Mouse (Mus musculus): ENCODE data around the gene Plb1. TPM values are rescaled to one million over a fixed set of nuclear protein-coding genes. Genes with fewer than 3 reads are reported as not detected.

Plb1 gene
- polyA plus RNA-seq, 1 experiment from 2014 or later: 0.15 TPM

DNA sequence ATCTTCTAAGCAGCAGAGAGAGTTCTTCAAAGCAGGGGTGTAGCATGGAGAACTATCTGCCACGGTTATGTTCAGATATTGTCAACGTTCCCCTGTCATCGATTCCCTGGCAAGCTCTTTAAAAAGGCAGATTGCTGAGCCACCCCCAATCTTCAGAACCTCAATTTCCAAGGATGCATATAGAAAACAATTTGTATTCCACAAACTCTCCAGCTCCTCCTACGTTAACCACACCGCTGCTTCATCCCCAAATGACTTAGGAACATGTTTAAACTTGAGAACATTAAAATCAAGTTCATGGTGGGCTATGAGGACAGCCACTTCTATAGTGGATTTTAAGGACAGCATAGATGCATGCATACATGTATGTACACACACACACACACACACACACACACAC is 138.7 kb downstream of the Plb1 start:
- DNase-seq (ENCODE audit: low spot score) (no peak), ATAC-seq (ENCODE audit: insufficient read depth, low FRiP score, low TSS enrichment) (no peak)
- no peaks in the 10 kb centered on the region for H3K4me1 ChIP-seq (ENCODE audit: control insufficient read depth, insufficient read depth, low read length)
- no peak overlapping the region for H3K4me3 ChIP-seq (ENCODE audit: low read depth, low read length)
- WGBS: 94% methylated on average over 5 of the region's 5 CpGs
- no peak overlapping the region for H3K27ac ChIP-seq (ENCODE audit: low read depth, low read length)
- no peak overlapping the region for H3K9ac ChIP-seq (ENCODE audit: low read length)
- H3K9me3 ChIP-seq (ENCODE audit: control insufficient read depth, low read length): no peaks in the 10 kb centered on the region
- H3K4me2 ChIP-seq (ENCODE audit: low read depth): no peak overlapping the region
- no peaks in the 10 kb centered on the region for H3K27me3 ChIP-seq (ENCODE audit: control insufficient read depth, insufficient read depth, low read length)
- no peaks in the 10 kb centered on the region for H3K36me3 ChIP-seq (ENCODE audit: control insufficient read depth, insufficient read depth, low read length)

DNA sequence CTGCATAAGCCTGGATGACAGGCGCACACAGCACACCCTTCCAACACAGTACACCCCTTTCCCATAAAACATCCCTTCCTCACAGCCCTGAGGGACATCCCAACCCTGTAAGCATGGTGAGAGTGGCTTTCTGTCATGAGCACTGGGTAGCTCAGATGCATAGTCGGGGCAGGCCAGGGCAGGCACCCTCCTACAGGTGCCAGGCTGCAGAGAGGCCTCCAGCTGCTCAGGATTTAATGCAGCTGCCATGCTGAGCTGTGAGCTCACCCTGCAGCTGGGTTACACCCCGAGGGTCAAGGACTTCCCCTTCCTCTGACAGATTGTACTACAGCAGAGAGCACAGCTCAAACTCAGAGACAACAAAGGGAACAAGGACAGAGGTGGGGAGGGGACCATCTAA is 146.0 kb downstream of the Plb1 start:
- Histone ChIP-seq H3K4me2 (ENCODE audit: low read depth) (no peak overlapping the region), H3K4me3 (ENCODE audit: low read depth, low read length) (no peak overlapping the region), H3K4me1 (ENCODE audit: control insufficient read depth, insufficient read depth, low read length) (no peaks in the 10 kb centered on the region), H3K9ac (ENCODE audit: low read length) (no peak overlapping the region), H3K9me3 (ENCODE audit: control insufficient read depth, low read length) (no peaks in the 10 kb centered on the region), H3K27ac (ENCODE audit: low read depth, low read length) (no peak overlapping the region), H3K27me3 (ENCODE audit: control insufficient read depth, insufficient read depth, low read length) (no peaks in the 10 kb centered on the region), H3K36me3 (ENCODE audit: control insufficient read depth, insufficient read depth, low read length) (no peaks in the 10 kb centered on the region)
- ATAC-seq (ENCODE audit: insufficient read depth, low FRiP score, low TSS enrichment) (no peak), DNase-seq (ENCODE audit: low spot score) (no peak)
- WGBS: 46% methylated on average over 3 of the region's 3 CpGs

DNA sequence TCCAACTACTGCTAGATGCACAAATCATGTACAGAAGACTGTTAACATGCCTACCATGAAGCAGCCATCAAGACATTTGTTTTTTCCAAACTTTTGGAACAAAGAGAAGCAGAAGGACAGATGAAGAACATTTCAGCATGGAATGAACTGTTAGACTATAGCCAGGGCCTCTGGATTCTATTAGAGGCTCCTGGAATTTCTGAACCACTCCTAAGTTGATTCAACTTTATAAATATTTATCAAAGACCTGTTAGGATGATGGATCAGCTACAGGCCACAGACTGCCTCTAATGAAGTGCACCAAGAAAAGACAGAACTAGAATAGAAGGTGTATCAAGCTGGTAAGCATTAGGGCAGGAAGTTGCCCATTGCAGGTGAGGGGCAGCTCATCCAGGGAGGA is 156.1 kb downstream of the Plb1 start:
- H3K4me2 ChIP-seq (ENCODE audit: low read depth): no peak overlapping the region
- DNase-seq (ENCODE audit: low spot score): no peak
- no peak overlapping the region for H3K4me3 ChIP-seq (ENCODE audit: low read depth, low read length)
- H3K27ac ChIP-seq (ENCODE audit: low read depth, low read length): no peak overlapping the region
- H3K27me3 ChIP-seq (ENCODE audit: control insufficient read depth, insufficient read depth, low read length): no peaks in the 10 kb centered on the region
- H3K9me3 ChIP-seq (ENCODE audit: control insufficient read depth, low read length): no peaks in the 10 kb centered on the region
- no peaks in the 10 kb centered on the region for H3K4me1 ChIP-seq (ENCODE audit: control insufficient read depth, insufficient read depth, low read length)
- H3K9ac ChIP-seq (ENCODE audit: low read length): no peak overlapping the region
- no peaks in the 10 kb centered on the region for H3K36me3 ChIP-seq (ENCODE audit: control insufficient read depth, insufficient read depth, low read length)
- ATAC-seq (ENCODE audit: insufficient read depth, low FRiP score, low TSS enrichment): no peak

DNA sequence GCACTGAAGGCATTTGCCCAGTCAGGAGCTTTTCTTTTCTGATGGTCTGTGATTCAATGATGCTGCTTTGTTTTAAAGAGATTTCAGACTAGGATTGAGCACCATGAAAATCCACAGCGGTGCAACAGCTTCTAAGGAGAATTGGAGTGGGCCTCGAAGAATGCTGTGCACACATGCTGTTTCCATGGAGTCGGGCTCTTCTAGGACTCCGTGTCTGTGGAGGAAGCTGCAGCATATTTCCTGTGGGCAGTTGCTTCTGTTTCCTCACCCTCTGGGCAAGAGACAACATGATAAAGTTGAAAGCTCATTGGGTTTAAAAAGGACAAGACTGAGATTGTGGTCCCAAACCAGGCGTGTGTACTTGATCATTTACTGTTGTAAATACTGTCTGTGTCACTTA is 157.8 kb downstream of the Plb1 start:
- Histone ChIP-seq H3K27me3 (ENCODE audit: control insufficient read depth, insufficient read depth, low read length) (no peaks in the 10 kb centered on the region), H3K4me1 (ENCODE audit: control insufficient read depth, insufficient read depth, low read length) (no peaks in the 10 kb centered on the region), H3K4me2 (ENCODE audit: low read depth) (no peak overlapping the region), H3K4me3 (ENCODE audit: low read depth, low read length) (no peak overlapping the region), H3K9ac (ENCODE audit: low read length) (no peak overlapping the region), H3K9me3 (ENCODE audit: control insufficient read depth, low read length) (no peaks in the 10 kb centered on the region), H3K36me3 (ENCODE audit: control insufficient read depth, insufficient read depth, low read length) (no peaks in the 10 kb centered on the region), H3K27ac (ENCODE audit: low read depth, low read length) (no peak overlapping the region)
- 83% methylated on average over 5 of the region's 5 CpGs for WGBS
- no peak for ATAC-seq (ENCODE audit: insufficient read depth, low FRiP score, low TSS enrichment)
- DNase-seq (ENCODE audit: low spot score): no peak

DNA sequence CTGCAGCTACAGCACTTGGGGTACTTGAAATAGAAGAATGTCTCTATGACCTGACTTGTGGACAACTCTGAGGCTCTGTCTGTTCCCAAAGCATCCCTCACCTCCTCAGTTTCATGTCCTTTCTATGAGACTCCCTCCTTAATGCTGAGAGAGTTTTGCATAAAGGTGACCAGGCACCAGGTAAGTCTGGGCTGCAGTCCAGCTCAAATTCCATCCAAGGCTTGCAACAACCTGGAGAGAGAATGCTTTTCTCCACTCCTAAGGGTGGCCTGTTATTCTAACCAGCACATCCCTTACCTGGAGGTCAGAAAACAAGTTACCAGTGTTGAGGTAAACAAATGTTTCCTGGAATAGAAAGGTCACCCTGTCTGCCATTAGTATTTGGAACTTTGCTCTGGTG is 159.8 kb downstream of the Plb1 start:
- H3K27me3 ChIP-seq (ENCODE audit: control insufficient read depth, insufficient read depth, low read length): no peaks in the 10 kb centered on the region
- H3K9me3 ChIP-seq (ENCODE audit: control insufficient read depth, low read length): no peaks in the 10 kb centered on the region
- H3K9ac ChIP-seq (ENCODE audit: low read length): no peak overlapping the region
- H3K36me3 ChIP-seq (ENCODE audit: control insufficient read depth, insufficient read depth, low read length): no peaks in the 10 kb centered on the region
- H3K27ac ChIP-seq (ENCODE audit: low read depth, low read length): no peak overlapping the region
- ATAC-seq (ENCODE audit: insufficient read depth, low FRiP score, low TSS enrichment) (no peak), DNase-seq (ENCODE audit: low spot score) (no peak)
- H3K4me1 ChIP-seq (ENCODE audit: control insufficient read depth, insufficient read depth, low read length): no peaks in the 10 kb centered on the region
- H3K4me2 ChIP-seq (ENCODE audit: low read depth): no peak overlapping the region
- no peak overlapping the region for H3K4me3 ChIP-seq (ENCODE audit: low read depth, low read length)

DNA sequence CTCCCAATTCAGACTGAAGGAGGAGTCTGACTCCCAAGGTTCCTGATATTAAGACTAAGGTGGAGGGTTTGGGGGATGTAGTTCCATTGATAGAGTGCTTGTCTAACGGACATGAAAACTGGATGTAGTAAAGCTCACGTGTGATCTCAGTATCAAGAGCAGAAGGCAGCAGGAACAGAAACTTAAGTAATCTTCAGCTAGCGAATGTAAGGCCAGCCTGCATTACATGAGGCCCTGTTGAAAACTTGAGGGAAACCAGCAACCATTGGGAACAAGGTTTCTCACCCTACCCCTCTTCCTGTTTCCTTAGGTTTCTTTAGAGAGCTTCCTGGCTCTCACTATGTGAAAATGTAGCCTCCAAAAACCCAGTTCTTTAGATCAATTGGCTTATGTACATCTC is 162.1 kb downstream of the Plb1 start:
- H3K27ac ChIP-seq (ENCODE audit: low read depth, low read length): no peak overlapping the region
- ATAC-seq (ENCODE audit: insufficient read depth, low FRiP score, low TSS enrichment): no peak
- no peak overlapping the region for H3K4me2 ChIP-seq (ENCODE audit: low read depth)
- no peak overlapping the region for H3K4me3 ChIP-seq (ENCODE audit: low read depth, low read length)
- H3K4me1 ChIP-seq (ENCODE audit: control insufficient read depth, insufficient read depth, low read length): no peaks in the 10 kb centered on the region
- no peaks in the 10 kb centered on the region for H3K27me3 ChIP-seq (ENCODE audit: control insufficient read depth, insufficient read depth, low read length)
- no peak for DNase-seq (ENCODE audit: low spot score)
- WGBS: 73% methylated on average over 3 of the region's 3 CpGs
- no peaks in the 10 kb centered on the region for H3K9me3 ChIP-seq (ENCODE audit: control insufficient read depth, low read length)
- no peaks in the 10 kb centered on the region for H3K36me3 ChIP-seq (ENCODE audit: control insufficient read depth, insufficient read depth, low read length)
- no peak overlapping the region for H3K9ac ChIP-seq (ENCODE audit: low read length)

DNA sequence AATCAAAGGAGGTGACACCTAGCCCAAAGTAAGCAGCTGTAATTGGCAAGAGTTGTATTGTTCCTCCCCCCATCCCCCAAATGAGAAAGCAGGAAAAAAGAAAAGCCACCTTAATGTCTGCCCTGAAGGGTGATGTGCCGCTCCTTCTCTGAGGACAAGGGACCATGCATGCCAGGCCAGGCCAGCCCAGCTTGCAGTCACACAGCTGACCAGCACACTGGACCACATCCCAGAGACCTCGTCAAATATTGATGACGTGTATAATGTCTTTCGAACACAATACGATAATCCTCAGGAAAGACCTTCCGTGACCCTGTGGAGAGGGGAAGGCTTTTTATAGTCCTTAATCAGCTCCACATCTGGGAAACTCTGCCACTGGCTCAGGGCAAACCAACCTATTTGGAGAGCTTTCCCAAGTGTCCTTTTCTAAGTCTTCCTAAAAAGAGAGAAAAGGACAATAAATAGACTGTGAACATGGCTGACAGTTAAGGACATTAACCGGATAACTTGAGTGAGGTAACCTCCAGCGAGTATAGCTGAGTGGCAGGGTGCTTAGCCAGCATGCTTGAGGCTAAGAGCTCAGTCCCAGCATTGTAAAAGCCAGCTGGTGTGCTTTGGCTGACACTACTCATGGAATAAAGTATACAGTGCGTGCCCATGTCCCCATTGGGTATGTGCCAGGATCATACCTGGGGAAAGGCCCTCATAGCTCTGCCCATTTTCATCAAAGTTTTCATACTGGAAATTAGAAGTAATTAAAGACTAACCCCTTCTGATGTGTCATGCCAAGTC is 162.8 kb downstream of the Plb1 start:
- Histone ChIP-seq H3K27me3 (ENCODE audit: control insufficient read depth, insufficient read depth, low read length) (no peaks in the 10 kb centered on the region), H3K36me3 (ENCODE audit: control insufficient read depth, insufficient read depth, low read length) (no peaks in the 10 kb centered on the region), H3K4me2 (ENCODE audit: low read depth) (no peak overlapping the region), H3K4me1 (ENCODE audit: control insufficient read depth, insufficient read depth, low read length) (no peaks in the 10 kb centered on the region), H3K27ac (ENCODE audit: low read depth, low read length) (no peak overlapping the region), H3K9me3 (ENCODE audit: control insufficient read depth, low read length) (no peaks in the 10 kb centered on the region), H3K9ac (ENCODE audit: low read length) (no peak overlapping the region), H3K4me3 (ENCODE audit: low read depth, low read length) (no peak overlapping the region)
- 68% methylated on average over 9 of the region's 9 CpGs for WGBS
- DNase-seq (ENCODE audit: low spot score): no peak
- ATAC-seq (ENCODE audit: insufficient read depth, low FRiP score, low TSS enrichment): no peak

DNA sequence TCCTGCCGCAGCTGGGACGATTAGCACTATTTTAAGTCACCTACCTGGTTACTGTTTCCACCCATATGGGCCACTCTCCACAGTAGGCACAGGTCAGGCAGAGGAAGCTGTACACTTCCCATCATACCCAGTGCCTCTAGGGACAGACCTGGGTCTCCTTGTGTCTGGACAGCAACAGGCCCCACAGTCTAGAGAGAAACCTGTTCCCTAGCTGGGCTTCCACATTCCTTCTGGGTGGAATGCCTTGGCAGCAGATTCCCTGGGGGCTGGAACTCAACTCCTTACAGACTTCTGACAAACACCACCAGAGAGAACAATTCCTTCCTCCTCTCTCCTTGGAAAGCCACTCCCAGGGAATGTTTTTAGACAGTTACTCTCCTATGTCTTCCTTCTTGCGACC is 165.2 kb downstream of the Plb1 start:
- ATAC-seq (ENCODE audit: insufficient read depth, low FRiP score, low TSS enrichment) (no peak), DNase-seq (ENCODE audit: low spot score) (no peak)
- Histone ChIP-seq H3K4me1 (ENCODE audit: control insufficient read depth, insufficient read depth, low read length) (no peaks in the 10 kb centered on the region), H3K27ac (ENCODE audit: low read depth, low read length) (no peak overlapping the region), H3K36me3 (ENCODE audit: control insufficient read depth, insufficient read depth, low read length) (no peaks in the 10 kb centered on the region), H3K9me3 (ENCODE audit: control insufficient read depth, low read length) (no peaks in the 10 kb centered on the region), H3K4me2 (ENCODE audit: low read depth) (no peak overlapping the region), H3K9ac (ENCODE audit: low read length) (no peak overlapping the region), H3K4me3 (ENCODE audit: low read depth, low read length) (no peak overlapping the region), H3K27me3 (ENCODE audit: control insufficient read depth, insufficient read depth, low read length) (no peaks in the 10 kb centered on the region)
- WGBS: 85% methylated on average over 3 of the region's 3 CpGs

DNA sequence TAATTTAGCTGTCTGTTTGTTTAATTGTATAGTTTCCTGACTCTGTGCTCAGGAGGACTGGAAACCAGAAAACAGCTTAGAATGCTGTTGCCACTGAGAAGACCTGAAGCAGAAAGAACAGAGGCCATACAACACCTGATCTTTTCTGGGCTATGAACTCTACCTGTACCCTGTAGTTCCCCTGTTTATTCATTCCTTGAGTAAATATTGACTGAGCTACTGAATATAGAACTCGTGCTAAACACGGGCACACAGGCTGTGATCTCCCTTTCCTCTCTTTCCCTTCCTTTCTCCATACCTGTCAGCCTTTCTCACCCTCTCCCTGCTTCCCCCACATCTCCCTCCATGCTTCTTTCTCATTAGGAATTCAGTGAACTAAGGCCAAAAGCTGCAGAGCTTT is 168.4 kb downstream of the Plb1 start:
- Histone ChIP-seq H3K9ac (ENCODE audit: low read length) (no peak overlapping the region), H3K27me3 (ENCODE audit: control insufficient read depth, insufficient read depth, low read length) (no peaks in the 10 kb centered on the region), H3K4me2 (ENCODE audit: low read depth) (no peak overlapping the region), H3K36me3 (ENCODE audit: control insufficient read depth, insufficient read depth, low read length) (no peaks in the 10 kb centered on the region), H3K9me3 (ENCODE audit: control insufficient read depth, low read length) (no peaks in the 10 kb centered on the region), H3K4me1 (ENCODE audit: control insufficient read depth, insufficient read depth, low read length) (0 out of 2 replicates have a peak, but pooled peaks cover 4% of the 10 kb centered on the region), H3K4me3 (ENCODE audit: low read depth, low read length) (no peak overlapping the region), H3K27ac (ENCODE audit: low read depth, low read length) (no peak overlapping the region)
- 75% methylated on average over 2 of the region's 2 CpGs for WGBS
- ATAC-seq (ENCODE audit: insufficient read depth, low FRiP score, low TSS enrichment): no peak
- no peak for DNase-seq (ENCODE audit: low spot score)
